Mouse (Mus musculus) kidney, postnatal 14 days (tissue): ENCODE data around the gene Fetub.

Source experiments
- DNase-seq: peaks from one replicate; pipeline ENCODE4 v3.0.0; 2022; ENCODE audit warnings: mixed read lengths

Fetub gene

DNA sequence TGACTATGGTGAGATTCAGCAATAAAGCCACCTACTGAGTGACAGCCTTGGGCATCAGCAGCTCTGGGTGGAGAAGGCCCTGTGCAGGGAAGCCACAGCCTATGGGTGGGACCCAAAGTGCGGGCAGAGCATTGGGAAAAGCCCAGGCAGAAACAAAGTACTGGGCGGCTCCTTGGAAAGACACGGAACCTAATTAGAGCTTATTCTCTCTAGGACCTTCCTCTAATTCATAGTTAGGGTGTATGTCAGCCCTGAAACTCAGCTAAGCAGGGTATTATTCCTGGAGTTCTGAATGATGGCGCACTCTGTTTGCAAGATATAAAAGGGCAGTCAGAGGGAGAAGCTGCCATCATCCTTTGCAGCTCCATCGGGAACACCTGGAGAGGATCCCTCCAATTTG, at the start of gene Fetub:
Gene Fetub (plus strand): TSS at position 301 of the 400 bp plus-strand sequence.
- no peak for DNase-seq

DNA sequence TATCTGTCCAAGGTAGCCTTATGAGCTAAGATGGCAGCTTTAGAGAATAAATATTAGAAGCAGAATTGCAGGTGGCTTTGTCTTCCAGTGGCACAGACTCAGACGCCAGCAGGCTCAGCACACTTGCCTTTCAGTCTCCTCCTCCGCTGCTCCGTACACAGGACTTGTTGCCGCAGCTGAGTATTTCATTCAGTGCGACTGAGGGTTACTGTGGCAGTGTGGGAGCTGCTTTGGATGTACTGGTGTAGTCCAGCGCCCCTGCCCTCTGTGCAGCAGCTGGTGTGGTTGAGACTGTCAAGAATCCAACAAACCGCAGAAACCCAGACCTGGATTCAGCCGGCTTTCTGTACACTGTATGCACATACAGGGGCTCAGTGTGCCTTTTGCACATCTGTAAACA, 45.7 kb upstream of the Fetub start:
- DNase-seq, result no peak

DNA sequence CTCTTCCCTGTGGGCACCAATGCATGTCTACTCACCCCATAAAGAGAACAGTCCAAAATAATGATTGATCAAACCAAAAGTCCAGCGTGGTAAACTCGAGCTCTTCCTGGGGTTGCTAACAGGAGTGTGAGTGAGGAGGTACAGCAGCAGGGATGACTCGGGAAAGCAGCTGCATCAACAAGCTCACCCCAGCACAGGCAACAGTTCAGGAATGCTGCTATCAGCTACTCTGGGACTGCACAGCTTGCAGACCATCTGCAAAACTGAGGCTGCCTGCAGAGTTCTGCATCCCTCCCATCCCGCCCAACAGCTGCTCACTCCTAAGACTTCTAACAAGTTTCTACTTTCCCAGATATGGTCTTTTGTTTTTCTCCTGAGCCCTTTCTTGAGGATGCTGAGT, 44.8 kb upstream of the Fetub start:
- no peak for DNase-seq

DNA sequence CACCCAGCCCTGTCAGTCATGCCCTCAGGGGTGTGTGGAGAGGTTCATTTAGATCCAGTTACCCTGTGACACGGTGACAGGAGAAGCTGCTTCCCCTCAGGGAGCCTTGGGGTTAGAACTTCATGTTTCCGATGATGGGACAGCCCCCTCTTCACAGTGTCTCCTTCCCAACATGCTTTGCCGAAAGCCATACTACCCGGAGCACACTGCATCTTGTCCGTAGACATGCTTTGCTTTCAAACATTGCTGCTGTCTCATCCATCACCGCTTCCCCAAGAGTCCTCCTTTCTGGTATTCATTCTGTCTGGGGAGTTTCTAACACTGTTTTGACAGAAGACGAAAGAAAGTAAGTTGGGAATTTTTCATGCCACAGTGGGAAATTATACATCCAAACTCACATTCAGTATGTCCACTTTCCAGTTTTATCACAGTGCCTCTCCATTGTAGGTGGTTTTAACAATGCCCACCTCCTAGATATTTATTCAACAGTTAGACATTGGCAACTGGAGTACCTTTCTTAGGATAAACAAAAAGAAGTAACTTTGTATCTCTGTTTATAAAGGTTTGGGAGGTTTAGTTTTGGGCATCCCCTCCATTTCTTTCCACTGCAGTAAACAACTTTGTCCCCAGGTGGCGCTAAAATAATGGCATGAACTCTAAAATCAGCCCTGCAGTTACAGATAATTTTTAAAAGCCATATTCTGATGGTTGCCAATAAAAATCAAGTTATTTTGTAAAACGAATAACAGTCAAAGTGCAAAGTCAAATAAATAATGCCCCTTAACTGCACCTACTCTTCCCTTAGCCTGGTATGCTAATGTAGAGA, 41.7 kb upstream of the Fetub start:
- peak; percentile 32 for DNase-seq

DNA sequence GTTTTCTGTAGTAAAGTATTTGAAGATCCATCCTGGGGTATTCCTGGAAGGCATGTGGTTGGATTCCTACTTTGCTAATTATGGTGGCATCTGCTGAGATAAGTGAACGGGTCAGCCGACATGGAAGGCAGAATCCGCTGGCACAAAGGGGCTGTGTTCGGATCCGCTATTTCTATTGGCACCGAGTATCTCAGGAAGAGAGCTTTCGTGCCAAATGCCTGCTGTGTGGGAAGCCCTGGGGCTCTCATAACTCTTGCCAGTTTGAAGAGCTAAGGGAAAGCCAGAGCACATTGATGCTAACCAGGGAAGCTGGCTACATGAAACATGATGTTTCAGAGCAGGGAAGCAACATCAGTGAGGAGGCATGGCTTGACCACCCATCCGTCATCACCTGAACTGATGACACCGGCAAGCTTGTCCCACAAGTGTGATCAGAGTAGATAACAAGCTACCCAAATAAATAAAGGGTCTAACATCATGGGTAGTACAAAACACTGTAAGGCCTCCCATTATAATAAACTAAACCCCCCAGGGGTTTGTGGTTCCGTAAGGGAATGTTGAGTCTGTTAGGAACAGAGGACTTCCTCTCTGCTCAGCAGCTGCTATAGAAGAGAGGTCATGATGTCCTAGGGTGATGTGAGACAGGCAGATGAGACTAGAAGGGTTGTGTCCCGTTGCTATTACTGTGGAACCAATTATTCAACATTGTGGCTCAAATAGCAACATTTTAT, 40.3 kb upstream of the Fetub start:
- no peak for DNase-seq

DNA sequence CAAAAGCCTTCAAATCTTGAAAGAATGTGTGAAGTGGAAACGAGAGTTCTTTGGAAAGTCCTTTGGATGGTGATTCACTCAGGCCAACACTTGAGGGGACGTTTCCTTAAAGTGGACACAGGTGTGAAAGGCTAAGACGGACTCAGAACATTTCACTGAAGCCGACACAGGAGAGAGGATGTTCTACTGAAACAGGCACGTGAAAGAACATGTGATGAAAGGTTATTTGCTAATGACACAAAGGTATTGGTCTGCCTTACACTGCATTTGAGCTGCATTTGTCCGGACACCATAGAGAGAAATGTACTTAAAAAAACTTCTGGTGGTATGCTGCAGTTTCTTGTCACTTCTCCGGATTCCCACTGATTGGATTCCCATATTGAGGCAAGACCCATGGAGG, 39.4 kb upstream of the Fetub start:
- no peak for DNase-seq

DNA sequence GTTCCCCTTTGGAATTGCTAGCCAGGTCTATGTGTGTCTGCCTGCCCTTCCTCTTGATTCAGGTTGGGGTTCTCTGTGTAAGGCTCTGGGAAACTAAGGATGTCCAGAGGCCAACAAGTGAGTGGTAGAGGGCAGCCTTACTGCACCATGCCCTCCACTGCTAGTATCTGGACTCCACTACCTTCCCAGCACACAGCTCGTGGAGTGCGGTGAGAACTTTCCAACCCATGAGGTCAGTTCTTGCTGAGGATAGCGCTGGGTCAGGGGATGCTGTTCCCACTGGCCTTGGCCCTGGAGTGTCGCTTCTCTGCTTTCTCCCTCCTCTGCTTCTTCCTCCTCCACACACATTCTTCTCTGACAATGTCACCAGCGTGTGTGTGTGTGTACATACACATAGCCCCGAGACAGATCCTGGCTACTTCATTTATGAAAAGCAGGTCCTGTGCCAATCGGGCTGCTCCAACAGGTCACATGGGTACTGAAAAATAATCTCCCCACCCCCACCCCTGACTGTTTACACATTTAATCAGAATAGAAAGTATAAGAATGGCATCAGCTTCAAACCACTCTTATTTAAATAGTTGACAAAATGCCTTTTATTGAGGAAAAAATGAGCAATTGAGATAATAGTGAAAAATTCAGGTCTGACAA, 38.1 kb upstream of the Fetub start:
- no peak for DNase-seq

DNA sequence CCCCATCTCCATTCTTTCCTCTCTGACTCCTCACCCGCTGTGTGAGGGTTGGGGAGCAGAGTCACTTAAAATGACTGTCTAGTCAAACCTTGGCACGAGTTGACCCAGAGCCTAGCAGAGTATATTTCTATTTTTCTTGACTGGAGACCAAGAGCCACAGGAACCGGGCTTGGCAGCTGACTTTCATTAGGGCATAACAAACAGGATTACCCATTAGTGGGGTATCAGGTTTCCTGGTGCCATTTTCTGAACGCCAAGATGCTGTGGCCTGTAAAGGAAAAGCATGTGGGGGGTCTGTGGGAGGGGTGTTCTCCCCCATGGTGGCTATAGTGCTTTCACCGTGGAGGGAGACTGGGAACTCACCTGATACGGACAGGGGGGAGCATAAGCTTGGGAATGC, 37.2 kb upstream of the Fetub start:
- DNase-seq, result no peak

DNA sequence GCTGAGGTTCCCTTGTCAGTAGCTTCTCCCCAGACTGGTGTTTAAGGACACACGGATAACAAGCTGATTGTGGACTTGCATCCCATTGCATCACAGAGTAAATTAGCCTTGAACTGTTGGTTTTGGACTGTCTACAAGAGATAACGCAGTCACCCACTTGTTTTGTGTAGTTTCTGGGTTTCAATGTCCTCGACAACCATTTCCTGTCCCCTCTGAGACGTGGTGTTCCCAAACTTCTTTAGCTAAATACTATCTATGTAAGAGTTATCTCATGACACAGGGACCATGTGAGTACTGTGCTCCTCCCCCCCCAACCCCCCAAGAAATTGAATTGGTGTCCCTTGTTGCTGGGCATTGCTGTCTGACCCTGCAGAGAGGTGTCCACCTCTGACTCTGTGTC, 36.6 kb upstream of the Fetub start:
- DNase-seq, result peak; percentile 30

DNA sequence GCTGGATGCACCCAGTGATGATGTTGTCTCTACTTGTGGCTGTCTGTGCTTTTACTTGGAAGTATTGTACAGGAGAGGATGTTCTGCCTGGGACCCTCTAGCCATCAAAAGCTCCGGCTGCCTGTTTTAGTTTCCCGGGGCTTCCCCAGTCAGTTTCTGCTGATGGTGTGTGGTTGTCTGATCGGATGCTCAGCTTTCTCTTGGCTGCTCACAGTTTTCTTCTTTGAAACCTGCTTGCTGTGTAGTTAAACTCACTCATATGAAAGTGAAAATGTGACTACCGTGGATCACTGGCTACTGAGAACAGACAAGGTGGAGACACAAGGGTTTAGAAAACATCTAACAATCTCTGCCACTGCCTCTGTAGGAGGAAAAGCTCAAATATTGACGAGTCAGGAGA, 34.7 kb upstream of the Fetub start:
- DNase-seq, result no peak

DNA sequence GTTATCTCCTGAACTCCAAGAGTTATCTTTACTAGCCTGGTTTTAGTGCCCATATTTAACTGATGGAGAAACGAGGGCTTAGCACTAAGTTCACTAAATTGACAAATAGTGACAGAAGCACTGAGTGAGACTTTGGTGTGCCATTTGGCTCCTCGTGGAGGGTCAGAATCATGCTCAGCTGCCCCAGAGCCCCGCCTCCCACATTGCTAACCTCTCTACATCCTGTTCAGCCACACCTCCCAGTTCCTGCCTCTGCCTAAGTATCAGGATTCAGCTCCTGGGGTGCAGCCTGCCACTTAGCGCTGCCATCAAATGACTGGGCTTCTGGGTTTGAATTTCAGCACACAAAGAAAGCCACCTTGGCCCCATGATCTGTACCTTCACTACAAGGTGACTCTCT, 32.8 kb upstream of the Fetub start:
- no peak for DNase-seq

DNA sequence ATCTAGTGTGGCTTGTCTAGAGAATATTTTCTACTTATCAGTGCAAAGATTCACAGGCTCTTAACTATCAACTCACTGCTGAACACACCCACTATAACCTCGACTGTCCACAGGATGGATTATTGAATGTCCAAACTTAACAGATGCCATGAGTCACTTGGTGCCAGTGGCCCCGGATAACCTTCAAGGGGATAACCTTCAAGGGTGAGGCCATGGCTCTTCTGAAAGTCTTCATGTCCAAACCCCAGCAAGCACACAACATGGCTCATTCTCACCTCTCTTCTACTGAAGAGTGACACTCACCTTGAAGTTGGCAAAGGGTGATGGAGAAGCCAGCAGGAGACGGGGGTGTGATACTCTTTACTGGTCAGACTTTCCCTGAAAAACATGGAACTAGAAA, 31.4 kb upstream of the Fetub start:
- no peak for DNase-seq

DNA sequence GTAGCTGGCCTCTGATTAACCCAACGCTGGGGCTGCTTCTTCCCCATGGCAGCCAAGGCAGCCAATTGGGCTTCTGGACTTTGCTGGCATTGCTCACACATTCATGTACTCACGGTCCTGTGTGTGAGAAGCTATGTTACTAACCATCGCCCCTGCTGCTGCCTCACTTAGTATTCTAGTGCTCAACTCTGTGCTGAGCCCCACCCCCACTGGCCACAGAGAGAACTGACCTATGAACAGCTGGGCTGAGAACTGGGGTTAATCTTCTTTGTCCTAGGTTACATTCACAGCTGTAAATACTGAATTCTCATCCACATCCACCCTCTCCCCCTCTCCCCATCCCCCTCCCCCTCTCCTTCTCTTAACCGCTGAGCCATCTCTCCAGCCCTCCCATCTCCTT, 29.3 kb upstream of the Fetub start:
- DNase-seq, result no peak

DNA sequence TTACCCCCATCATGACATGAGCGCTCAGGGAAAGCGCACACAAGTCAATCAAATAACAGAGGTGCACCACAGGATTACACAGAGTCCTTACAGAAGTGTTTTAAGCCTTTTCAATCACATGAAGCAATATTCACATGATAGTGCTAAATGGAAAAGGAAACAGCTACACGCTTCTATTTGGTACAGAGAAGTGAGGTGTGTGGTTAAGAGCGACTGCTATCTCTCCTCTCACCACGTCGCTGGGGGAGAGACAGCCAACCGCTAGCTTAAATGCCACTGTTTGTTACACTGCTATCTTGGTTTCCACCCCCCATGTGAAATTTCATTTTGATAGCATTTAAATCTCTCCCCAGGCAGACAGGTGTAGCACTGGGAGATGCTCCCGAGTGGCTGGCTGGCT, 28.4 kb upstream of the Fetub start:
- DNase-seq, result no peak

DNA sequence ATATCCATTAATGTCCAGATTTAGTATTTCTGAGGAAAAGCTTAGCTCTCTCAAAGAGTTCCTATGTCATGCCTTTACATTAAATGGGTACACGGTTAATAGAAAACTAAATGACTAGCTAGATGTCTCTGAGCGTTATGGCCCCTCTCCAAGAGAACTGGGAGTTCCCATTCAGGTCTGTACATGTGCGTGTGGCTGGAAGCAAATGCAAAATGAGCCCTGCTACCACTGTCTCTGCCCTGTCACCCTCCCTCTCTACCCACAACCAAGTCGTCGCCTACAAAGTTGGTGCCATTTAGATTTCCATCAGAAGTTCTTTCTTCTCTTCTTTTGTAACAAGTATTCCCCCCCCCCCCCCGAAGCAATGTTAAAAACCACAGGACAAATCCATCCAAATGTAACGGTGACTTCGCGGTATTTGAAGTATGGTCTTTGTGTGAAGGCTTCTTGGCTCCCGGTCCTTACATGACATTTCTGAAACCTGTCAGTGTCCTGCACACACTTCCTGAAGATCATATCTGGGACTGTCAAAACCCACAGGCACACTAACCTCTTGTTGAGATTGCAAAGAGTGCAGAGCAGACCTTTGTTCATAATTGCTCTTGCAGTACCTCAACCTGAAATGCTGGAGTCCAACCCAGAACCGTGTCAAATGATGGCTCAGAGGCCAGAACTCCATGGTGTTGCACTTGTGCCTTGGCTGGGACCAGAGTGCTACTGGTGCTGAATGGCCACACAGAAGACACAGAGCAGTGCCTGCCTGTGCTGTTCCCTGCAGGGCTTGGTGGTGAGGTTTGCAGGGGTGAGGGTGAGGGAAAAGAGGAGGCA, 27.2 kb upstream of the Fetub start, which contains the start of gene Ahsg:
Gene Ahsg (plus strand): TSS at position 595 of the 828 bp plus-strand sequence.
- no peak for DNase-seq

DNA sequence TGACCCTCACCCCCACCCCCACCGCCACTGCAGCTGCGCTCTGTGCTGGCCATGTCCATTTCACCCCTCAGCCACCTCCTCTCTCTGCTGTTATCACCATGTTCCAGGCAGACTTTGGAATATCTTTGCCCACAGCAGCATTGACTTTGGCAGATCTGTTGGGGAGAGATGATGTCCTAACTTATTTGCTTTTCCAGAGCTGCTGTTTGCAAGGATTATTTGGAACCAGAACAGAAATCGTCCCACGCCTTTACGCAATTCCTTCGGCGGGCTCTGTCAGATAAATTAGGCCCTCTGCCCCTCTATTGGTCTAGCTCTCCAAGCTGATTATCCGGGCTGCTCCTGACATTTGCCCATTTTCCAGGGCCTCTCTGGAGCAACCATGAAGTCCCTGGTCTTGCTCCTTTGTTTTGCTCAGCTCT, 26.4 kb upstream of the Fetub start:
- DNase-seq, result no peak

DNA sequence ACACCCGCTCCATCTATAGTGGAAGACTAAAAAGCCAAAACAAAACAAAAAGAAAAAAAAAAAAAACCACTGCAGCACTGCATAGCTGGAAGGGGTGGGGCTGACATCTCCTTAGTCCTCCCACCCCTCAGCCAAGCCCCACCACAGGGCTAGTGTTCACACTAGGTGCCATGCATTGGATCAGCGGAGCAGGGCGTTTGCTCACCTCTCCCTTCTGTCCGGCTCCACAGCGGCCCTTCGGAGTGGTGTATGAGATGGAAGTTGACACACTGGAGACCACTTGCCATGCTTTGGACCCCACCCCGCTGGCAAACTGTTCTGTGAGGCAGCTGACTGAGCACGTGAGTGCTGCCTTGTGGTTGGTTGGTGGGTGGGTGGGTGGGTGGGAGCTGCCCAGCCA, 24.0 kb upstream of the Fetub start:
- DNase-seq, result no peak

DNA sequence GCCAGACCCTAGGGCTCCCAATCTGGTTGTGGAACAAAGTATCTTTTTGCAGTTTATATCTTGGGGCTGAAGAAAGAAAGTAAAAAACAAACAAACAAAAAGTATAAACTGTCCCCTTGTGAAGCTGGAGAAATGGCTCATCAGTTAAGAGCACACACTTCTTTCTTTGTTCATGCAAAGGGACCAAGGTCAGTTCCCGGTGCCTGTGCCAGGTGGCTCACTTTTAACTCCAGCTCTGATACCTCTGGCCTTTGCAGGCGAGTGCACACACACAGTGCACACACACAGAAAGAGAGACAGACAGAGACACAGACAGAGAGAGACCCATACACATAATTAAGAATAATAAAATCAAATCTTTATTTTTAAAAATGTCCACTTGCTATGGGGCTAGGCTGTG, 21.5 kb upstream of the Fetub start:
- DNase-seq, result no peak

DNA sequence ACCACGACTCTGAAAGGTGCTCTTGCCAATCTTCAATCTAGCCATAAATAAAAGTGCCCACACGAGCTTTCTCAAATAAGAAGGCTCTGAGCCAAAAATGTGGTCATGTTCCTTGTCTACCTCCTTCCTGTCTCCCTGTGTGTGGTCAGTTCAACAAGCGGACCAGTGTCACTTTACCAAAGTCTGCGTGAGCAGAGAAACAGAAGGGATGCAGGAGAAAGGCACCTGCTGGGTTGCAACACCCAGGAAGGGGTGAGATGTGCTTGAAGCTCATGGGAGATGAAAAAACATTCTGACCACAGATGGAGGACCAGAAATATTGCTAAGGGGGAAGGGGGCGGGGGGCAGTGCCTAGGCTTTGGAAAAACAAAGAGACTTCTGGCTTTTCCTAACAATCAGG, 18.8 kb upstream of the Fetub start:
- no peak for DNase-seq

DNA sequence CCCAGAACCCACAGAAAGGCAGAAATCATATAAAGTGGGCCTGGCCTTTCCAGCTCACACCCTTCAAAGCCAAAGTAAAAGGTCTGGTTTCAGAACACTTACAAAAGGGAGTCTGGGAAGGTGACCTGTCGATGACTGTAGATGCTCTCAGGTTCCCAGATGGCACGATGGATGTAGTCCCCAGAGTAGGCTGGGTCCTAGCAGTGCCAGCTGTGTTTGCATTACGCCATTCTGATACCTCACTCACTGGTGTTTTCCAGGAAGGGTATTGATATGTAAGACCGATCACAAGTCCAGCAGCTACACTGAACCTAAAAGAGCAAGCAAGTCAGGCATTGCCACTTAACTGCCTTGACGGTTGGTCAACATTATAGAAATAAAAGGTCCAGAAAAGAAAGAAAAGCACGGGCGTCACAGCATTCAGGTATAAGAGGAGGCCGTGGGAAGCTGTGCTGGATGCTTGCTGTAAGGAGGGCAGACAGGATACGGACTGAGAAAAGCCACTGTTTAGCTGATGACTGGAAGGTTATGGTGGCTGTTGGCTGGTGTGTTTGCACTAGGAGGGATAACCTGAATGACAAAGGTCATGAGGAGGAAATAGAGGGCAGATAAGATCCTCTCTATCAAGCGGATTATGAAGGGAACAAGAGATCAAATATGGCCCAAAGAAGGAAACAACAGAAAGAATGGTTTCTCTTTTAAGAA, 18.1 kb upstream of the Fetub start:
- no peak for DNase-seq

DNA sequence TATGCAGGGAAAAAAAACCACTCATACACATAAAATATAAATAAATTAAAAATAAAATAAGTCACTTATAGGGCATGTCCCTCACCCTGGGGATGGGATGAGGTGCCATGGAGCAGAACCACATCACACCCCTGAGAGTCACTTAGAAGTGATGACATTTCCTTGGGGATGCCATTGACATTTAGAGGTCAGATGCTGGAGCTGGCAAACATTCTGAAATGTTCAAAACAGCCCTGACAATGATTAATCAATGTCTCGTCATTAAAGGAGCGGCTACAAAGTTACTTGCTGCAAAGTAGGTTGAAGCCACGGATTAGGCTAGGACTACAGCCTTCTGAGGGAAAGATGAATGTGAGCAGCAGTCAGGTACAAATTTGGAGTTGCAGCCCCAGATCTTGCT, 16.8 kb upstream of the Fetub start:
- DNase-seq, result no peak

DNA sequence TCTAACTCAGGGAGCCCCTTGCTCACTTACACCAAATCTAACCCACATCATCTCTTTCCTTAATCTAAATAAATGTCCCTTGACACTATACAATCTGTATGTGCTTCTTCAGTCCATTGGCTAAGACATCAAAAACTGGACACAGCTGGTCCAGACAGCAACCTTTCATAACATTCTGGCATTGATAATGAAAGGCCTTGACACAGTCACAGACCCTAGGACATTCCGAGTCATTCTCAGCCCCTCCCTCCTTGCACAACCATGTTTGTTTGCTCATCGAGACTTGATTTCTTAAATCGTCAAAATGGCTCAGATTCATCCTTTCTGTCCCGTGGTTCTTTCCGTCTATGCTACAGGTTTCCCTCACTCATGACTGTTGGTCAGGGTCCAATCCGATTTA, 8.8 kb upstream of the Fetub start:
- DNase-seq, result no peak
